Mouse (Mus musculus) E14TG2a.4 (cell line): Measurements from ENCODE around the gene Lasp1.

Experiments used
- H3K27me3 ChIP-seq: 2 replicates; pipeline ENCODE4 v1.6.1; 2014; ENCODE audit warnings: low read length, control low read depth; ENCODE audit not compliant: insufficient read depth
- H3K36me3 ChIP-seq: 2 replicates; pipeline ENCODE4 v1.6.1; 2014; ENCODE audit warnings: low read length, control low read depth; ENCODE audit not compliant: insufficient read depth
- H3K4me1 ChIP-seq: replicated peaks from 2 replicates; pipeline ENCODE4 v1.6.1; 2014; ENCODE audit warnings: low read depth, low read length, control low read depth
- H3K4me3 ChIP-seq: replicated peaks from 2 replicates; pipeline ENCODE4 v1.5.1; 2014; ENCODE audit warnings: mild to moderate bottlenecking, low read length
- H3K9me3 ChIP-seq: 2 replicates; pipeline ENCODE4 v1.6.1; 2014; ENCODE audit warnings: low read length, control low read depth
- CTCF ChIP-seq: conservative IDR thresholded peaks from 2 replicates; pipeline ENCODE4 v1.5.1; 2014; ENCODE audit warnings: low read length
- NANOG ChIP-seq: IDR thresholded peaks from 2 replicates; pipeline ENCODE4 v1.6.1; 2014; ENCODE audit warnings: borderline replicate concordance, low read length, mixed read lengths
- POU5F1 ChIP-seq: IDR thresholded peaks from 2 replicates; pipeline ENCODE4 v1.6.1; 2014; ENCODE audit warnings: low read length, borderline replicate concordance

Lasp1 gene

GRCm38 (mm10) chr11:97799994-97800690 lies 1.3 kb downstream of the Lasp1 start:
- Histone ChIP-seq H3K9me3 (no peaks in the 10 kb centered on the region), H3K36me3 (peaks cover 16% of the 10 kb centered on the region), H3K27me3 (no peaks in the 10 kb centered on the region), H3K4me1 (peaks cover 63% of the 10 kb centered on the region), H3K4me3 (peak overlapping the region; percentile 98)
- TF ChIP-seq POU5F1 (no peak), CTCF (no peak), NANOG (no peak)

GRCm38 (mm10) chr11:97800691-97801408 lies 2.0 kb downstream of the Lasp1 start:
- H3K36me3 ChIP-seq: peaks cover 16% of the 10 kb centered on the region
- H3K27me3 ChIP-seq: no peaks in the 10 kb centered on the region
- H3K4me1 ChIP-seq: peaks cover 70% of the 10 kb centered on the region
- no peaks in the 10 kb centered on the region for H3K9me3 ChIP-seq
- H3K4me3 ChIP-seq: peak overlapping the region; percentile 98
- no peak for TF ChIP-seq CTCF
- TF ChIP-seq POU5F1: no peak
- no peak for TF ChIP-seq NANOG

GRCm38 (mm10) chr11:97801409-97802193 lies 2.8 kb downstream of the Lasp1 start:
- Histone ChIP-seq H3K4me3 (peak overlapping the region; percentile 98), H3K36me3 (peaks cover 20% of the 10 kb centered on the region), H3K9me3 (no peaks in the 10 kb centered on the region), H3K4me1 (peaks cover 75% of the 10 kb centered on the region), H3K27me3 (no peaks in the 10 kb centered on the region)
- TF ChIP-seq POU5F1: no peak
- TF ChIP-seq NANOG: peak; percentile 25; the same call in 1 of the 2 replicates
- TF ChIP-seq CTCF: peak; percentile 45

GRCm38 (mm10) chr11:97802194-97802470 lies 3.3 kb downstream of the Lasp1 start:
- no peaks in the 10 kb centered on the region for H3K9me3 ChIP-seq
- H3K4me3 ChIP-seq: peak overlapping the region; percentile 98
- H3K27me3 ChIP-seq: no peaks in the 10 kb centered on the region
- peaks cover 77% of the 10 kb centered on the region for H3K4me1 ChIP-seq
- peaks cover 25% of the 10 kb centered on the region for H3K36me3 ChIP-seq
- TF ChIP-seq NANOG (no peak), POU5F1 (no peak), CTCF (no peak)

GRCm38 (mm10) chr11:97802495-97802894 lies 3.7 kb downstream of the Lasp1 start:
- Histone ChIP-seq H3K36me3 (peaks cover 29% of the 10 kb centered on the region), H3K27me3 (no peaks in the 10 kb centered on the region), H3K9me3 (no peaks in the 10 kb centered on the region), H3K4me1 (peaks cover 79% of the 10 kb centered on the region), H3K4me3 (peak overlapping the region; percentile 98)
- TF ChIP-seq POU5F1 (no peak), CTCF (no peak), NANOG (no peak)

- H3K4me1 ChIP-seq: peaks cover 82% of the 10 kb centered on the region
- H3K9me3 ChIP-seq: no peaks in the 10 kb centered on the region
- peak overlapping the region; percentile 65 for H3K4me3 ChIP-seq
- peaks cover 43% of the 10 kb centered on the region for H3K36me3 ChIP-seq
- TF ChIP-seq NANOG (no peak), CTCF (no peak), POU5F1 (no peak)
- no peaks in the 10 kb centered on the region for H3K27me3 ChIP-seq
Measured at GRCm38 (mm10) chr11:97803847-97804246, 5.0 kb downstream of the Lasp1 start.

- H3K36me3 ChIP-seq: peaks cover 55% of the 10 kb centered on the region
- no peaks in the 10 kb centered on the region for H3K9me3 ChIP-seq
- H3K27me3 ChIP-seq: no peaks in the 10 kb centered on the region
- H3K4me3 ChIP-seq: peak overlapping the region; percentile 76
- no peak for TF ChIP-seq POU5F1
- no peak for TF ChIP-seq CTCF
- no peak for TF ChIP-seq NANOG
- H3K4me1 ChIP-seq: peaks cover 94% of the 10 kb centered on the region
Measured at GRCm38 (mm10) chr11:97804841-97805661, 6.3 kb downstream of the Lasp1 start.
